Mouse (Mus musculus) cortical plate, adult 2 months (tissue): ENCODE measurements around the gene Blmh. TPM values are rescaled to one million over a fixed set of nuclear protein-coding genes. Genes with fewer than 3 reads are reported as not detected.

Experiments
- H3K27ac ChIP-seq: fragments of 200-500 bp; 2 replicates; pipeline ENCODE4 v1.5.1; 2012; ENCODE audit warnings: low read length, control low read depth, inconsistent platforms; ENCODE audit not compliant: insufficient read depth
- H3K4me1 ChIP-seq: fragments of 200-500 bp; 2 replicates; pipeline ENCODE4 v1.6.1; 2011; ENCODE audit warnings: low read length; ENCODE audit not compliant: control insufficient read depth, insufficient read depth
- H3K4me3 ChIP-seq: fragments of 200-500 bp; 2 replicates; pipeline ENCODE4 v1.5.1; 2011; ENCODE audit warnings: mild to moderate bottlenecking, low read length, control low read depth; ENCODE audit not compliant: insufficient read depth
- CTCF ChIP-seq: fragments of 200-500 bp; IDR thresholded peaks from 2 replicates; pipeline ENCODE4 v1.5.1; 2011; ENCODE audit warnings: mild to moderate bottlenecking, control low read depth, low read length; ENCODE audit not compliant: insufficient read depth; ENCODE audit errors: extremely low read depth
- POLR2A ChIP-seq: fragments of 200-500 bp; IDR thresholded peaks from 2 replicates; pipeline ENCODE4 v1.6.1; 2011; ENCODE audit warnings: mild to moderate bottlenecking, low read length, control low read depth; ENCODE audit not compliant: insufficient read depth; ENCODE audit errors: extremely low read depth
- polyA plus RNA-seq: library from polyadenylated mRNA; depleted of rRNA; stranded (reverse); fragments of >200 nt; gene quantifications from 2 replicates; pipeline ENCODE4 v1.2.3, GENCODE M21; 2012

The Blmh gene
- polyA plus RNA-seq, 1 experiment: 38.1 TPM

- no peak overlapping the region for H3K27ac ChIP-seq
- H3K4me3 ChIP-seq: no peak overlapping the region
- no peak for TF ChIP-seq POLR2A
- TF ChIP-seq CTCF: no peak
- no peaks in the 10 kb centered on the region for H3K4me1 ChIP-seq
These were observed 28.2 kb upstream of the Blmh start for GRCm38 (mm10) chr11:76896360-76896759.

GRCm38 (mm10) chr11:76897126-76897525 lies 27.5 kb upstream of the Blmh start:
- no peak for TF ChIP-seq CTCF
- no peak for TF ChIP-seq POLR2A
- Histone ChIP-seq H3K27ac (no peak overlapping the region), H3K4me1 (no peaks in the 10 kb centered on the region), H3K4me3 (no peak overlapping the region)

DNA sequence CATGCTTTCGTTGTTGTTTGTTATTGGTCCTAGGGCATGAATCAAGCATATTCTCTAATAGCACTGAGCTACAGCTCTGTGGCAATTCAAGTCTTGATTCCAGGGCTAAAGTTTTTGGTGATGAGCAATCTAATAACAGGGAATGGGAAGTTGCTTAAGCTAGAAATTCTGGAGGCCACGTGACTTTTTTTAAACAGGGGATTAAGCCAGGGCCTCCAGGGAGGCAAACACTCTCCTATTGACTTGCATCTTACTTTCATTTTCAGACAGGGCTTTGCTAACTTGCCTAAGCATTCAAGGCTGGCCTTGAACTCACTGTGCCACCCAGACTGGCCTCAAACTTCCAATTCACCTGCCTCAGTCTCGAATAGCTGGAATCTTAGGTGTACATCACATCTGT lies 26.7 kb upstream of the Blmh start:
- Histone ChIP-seq H3K4me1 (no peaks in the 10 kb centered on the region), H3K27ac (no peak overlapping the region), H3K4me3 (no peak overlapping the region)
- TF ChIP-seq CTCF (no peak), POLR2A (no peak)

DNA sequence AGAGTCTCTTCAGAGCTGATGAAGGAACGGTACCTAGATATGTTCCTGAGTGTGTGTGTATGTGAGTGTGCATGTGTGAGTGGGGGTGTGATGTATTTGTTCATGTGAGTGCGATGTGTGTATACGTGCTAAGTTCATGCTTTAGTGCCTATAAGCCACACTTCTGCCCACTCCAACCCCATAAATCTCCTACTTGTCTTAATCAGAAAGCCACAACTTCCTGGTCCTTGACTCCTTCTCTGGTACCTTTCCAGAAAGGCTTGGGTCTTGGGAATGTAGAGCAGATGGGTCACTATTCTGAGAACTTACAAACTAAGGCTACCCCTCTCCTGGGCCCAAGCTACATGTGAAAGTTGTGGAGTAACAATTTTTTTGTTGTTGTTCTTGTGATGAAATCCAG lies 25.9 kb upstream of the Blmh start:
- H3K27ac ChIP-seq: no peak overlapping the region
- TF ChIP-seq POLR2A: no peak
- no peaks in the 10 kb centered on the region for H3K4me1 ChIP-seq
- no peak overlapping the region for H3K4me3 ChIP-seq

DNA sequence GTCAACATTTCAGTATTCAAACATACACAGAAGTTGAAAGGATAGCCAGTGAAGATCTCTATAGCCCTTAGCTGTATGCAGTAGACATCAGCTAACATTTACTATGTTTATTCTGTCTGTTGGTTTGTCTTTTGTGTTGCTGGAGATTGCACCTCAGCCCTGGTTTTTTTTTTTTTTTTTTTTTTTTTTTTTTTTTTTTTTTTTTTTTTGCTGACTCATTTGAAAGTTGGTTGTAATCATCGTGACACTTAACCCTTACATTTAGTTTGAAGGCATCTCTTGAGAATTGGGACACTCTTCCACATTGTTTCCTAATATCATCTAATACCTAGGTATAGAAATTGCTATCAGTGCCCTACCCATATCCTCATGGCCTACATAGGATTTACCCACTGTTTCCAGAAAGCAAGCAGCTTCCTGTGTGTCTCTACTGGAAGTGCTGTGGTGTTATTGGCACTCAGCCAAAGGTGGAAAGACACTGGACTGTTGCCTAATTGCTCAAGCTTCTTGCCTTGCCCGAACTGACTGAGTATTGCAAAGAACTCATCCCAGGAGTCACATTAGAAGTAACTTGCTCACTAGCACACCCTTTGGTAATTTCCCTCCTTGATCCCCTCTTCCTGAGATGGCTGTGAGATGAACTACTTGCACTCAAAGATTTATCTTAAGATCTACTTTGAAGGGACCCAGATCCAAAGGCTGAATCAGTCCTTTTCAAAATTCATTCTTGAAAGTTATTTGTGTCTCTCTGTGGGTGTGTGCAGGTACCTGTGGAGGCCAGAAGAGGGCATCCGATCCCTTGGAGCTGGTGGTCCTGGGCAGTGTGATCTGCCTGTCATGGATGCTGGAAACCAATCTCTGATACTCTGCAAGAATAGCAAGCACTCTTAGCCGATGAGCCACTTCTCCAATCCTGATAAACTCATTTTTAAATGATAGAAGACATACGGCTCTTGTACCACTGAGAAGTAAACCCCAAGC lies 24.6 kb upstream of the Blmh start:
- Histone ChIP-seq H3K4me3 (no peak overlapping the region), H3K4me1 (no peaks in the 10 kb centered on the region), H3K27ac (no peak overlapping the region)
- TF ChIP-seq POLR2A (no peak), CTCF (no peak)

- Histone ChIP-seq H3K27ac (no peak within 1 kb of the TSS), H3K4me1 (no peaks in the 10 kb centered on the region), H3K4me3 (no peak within 1 kb of the TSS)
- no peak for TF ChIP-seq POLR2A
- no peak for TF ChIP-seq CTCF
These were observed 22.8 kb upstream of the Blmh start, which contains the start of gene Tmigd1 for GRCm38 (mm10) chr11:76901579-76902361. Tmigd1 (plus strand) TSS chr11:76902159.

GRCm38 (mm10) chr11:76904340-76904739 lies 20.3 kb upstream of the Blmh start:
- TF ChIP-seq POLR2A: no peak
- TF ChIP-seq CTCF: no peak
- Histone ChIP-seq H3K4me1 (no peaks in the 10 kb centered on the region), H3K27ac (no peak overlapping the region), H3K4me3 (no peak overlapping the region)

GRCm38 (mm10) chr11:76908651-76909050 lies 16.0 kb upstream of the Blmh start:
- no peak for TF ChIP-seq CTCF
- no peak for TF ChIP-seq POLR2A

DNA sequence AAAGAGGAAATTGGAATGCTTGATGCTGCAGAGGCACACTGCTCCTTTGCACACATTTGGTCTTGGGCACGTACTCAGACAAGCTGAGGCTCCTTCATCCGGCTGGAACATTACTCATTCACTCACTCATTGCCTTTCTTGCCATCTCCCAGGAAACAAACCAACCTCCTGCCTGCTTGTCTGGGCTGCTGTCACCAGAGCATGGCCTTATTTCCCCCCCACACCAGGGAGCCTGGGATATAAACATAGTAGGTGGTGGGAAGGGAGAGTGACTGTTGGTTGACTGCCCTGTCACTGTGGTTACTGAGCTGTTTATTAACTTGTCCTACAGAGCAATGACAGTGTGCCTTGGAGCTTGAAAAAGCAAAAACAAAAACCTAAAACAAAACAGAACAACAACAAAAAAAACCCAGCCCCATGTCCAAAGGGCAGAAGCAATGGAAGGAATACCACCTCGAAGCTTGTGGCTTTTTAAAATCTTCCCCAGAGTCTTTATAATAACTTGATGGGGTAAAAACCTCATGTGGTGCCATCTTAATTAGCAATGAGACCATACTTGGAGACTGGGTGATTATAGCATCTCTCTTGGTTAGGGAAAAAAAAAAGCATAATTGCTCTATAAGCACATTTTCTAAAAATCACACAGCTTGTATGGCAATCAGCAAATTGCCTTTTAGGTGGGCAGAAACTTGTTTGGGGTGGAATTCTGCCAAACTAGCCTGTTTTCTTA lies 13.1 kb upstream of the Blmh start:
- H3K4me3 ChIP-seq: no peak overlapping the region
- H3K4me1 ChIP-seq: peaks cover 5% of the 10 kb centered on the region; the same call in 1 of the 2 replicates
- no peak overlapping the region for H3K27ac ChIP-seq
- TF ChIP-seq POLR2A (no peak), CTCF (no peak)

More at GRCm38 (mm10) chr11:76908651-76909050, 16.0 kb upstream of the Blmh start:
- no peak overlapping the region for H3K4me3 ChIP-seq
- H3K27ac ChIP-seq: no peak overlapping the region
- peaks cover 5% of the 10 kb centered on the region; the same call in 1 of the 2 replicates for H3K4me1 ChIP-seq
